Mouse (Mus musculus): ENCODE data around the gene Ripply1.

The Ripply1 gene

GRCm38 (mm10) chrX:139782278-139783044, at the start of gene Ripply1:
Ripply1 (minus strand) TSS chrX:139782353.
- DNase-seq (ENCODE audit: low spot score) = no peak

DNA sequence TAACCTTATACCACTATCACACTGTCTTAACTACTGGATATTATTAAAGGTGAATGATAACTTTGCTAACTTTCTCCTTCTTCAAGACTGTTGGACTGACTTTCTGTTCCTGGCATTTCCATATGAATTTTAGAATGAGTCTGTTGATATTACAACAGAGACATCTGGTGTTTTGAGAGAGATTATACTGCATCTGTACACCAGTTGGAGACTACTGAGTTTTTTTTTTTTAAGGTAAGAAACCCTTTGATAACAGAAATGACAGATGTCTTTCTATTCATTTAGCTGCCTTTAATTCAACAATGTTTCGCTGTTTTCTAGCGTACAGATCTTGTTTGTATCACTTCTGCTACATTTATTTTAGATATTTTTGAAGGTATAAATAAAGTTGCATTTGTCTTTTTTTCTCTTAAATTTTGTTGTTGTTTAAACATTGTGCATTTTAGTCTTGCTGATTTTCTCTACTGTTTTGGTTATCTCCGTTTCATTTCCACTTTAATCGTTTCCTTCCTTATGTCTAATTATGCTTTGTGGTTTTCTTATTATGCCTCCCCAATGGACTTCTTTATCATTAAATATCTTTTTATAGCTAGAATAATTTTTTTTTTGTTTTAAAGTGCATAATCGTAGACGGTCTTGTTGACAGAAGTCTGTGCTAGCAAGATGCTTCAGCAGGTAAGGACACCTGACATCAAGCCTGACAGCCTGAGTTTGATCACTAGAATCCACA, 46.4 kb upstream of the Ripply1 start:
- no peak for DNase-seq (ENCODE audit: low spot score)

GRCm38 (mm10) chrX:139826926-139827325, 44.8 kb upstream of the Ripply1 start:
- DNase-seq (ENCODE audit: low spot score) = no peak

DNA sequence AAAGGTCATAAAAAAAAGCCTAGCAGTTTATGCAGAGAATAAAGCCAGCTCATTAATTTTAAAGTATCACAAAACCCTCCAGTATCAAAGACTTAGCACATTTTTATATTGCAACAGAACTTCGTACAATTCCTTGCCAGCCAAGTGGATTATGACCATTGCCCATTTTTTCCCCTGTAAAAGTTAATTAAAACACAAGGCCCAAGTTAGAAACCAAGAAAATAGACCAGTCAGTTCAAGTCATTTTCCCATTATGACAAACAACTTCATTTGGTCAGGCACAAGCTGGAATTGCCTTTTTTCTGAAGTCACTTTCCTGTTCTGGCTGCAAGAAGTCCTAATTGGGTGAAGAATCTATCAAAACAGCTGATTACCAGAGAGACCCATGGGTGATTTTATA, 43.2 kb upstream of the Ripply1 start:
- DNase-seq (ENCODE audit: low spot score) = no peak

- DNase-seq (ENCODE audit: low spot score) = no peak
These were observed 33.0 kb upstream of the Ripply1 start for GRCm38 (mm10) chrX:139815201-139815600.

DNA sequence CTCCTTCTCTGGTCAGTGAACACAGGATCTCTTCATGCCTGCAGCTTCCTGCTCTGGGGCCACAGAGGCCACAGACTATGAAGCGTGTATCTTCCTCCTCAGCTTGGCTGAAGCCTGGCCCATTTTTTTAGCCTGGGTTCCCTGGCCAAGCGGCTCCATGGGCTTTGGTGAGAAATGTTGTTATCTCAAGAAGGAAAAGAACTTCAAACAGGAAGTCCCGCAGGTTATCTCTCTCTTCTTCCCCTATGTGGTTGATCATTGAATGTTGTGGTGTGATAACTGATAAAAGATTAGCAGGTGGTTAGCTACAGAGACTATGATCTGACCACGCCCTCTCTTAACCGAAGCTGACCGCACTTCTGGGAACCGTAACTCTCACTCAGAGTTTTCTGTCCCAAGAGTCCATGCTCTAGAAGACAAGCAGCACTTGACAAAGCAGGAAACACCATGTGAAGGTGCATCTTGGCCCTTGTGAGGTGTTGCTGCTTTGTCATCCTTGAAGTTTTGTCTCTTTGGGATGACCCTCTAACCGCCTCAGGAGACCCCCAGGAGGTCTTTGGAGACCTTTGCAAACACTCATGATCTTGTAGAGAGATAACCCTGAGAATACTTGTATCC, 32.0 kb upstream of the Ripply1 start:
- no peak for DNase-seq (ENCODE audit: low spot score)

- DNase-seq (ENCODE audit: low spot score) = no peak
These were observed 31.3 kb upstream of the Ripply1 start for GRCm38 (mm10) chrX:139813299-139814002.

DNA sequence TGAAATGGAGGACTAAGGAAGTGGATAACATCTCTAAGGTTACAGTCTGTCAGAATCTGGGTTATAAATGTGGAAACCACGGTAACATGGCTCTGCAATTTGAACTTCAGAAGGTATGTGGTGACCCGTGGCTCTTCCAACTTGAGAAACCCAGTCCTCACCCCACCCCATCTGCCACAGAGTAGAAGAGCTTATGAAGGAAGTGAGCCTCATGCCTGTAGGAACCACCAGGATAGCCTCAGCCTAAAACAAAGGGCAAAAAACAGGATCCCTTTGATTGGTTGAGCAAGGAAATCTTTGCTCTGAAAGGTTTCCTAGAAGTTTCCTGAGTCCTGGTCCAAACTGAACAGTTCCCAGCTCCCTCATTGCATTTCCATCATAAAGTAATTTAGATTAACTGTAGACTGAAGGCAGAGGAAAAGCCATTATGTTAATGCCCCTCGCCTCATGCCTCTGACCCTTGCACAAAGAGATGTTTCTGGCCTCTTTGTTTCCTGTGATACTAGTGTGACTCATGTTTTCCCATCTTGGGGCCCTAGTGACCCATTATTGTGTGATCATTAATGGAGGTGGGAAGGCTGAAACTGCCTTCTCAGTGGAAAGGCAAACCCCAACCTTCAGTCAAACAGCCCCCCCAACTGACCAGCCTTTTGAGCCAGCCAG, 30.6 kb upstream of the Ripply1 start:
- no peak for DNase-seq (ENCODE audit: low spot score)

DNA sequence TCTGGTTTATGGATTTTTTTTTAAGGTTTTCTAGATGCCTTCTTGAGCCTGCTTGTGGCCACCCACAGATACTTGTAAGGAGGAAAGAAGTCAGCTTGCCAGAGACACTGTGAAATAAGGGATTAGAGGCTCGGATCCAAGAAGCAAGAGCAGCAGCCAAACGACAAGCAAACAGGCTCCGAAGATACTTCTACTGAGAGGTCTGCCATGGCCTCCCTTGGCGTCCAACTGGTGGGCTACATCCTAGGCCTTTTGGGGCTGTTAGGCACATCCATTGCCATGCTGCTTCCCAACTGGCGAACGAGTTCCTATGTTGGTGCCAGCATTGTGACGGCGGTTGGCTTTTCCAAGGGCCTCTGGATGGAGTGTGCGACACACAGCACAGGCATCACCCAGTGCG, 26.3 kb upstream of the Ripply1 start:
- no peak for DNase-seq (ENCODE audit: low spot score)

DNA sequence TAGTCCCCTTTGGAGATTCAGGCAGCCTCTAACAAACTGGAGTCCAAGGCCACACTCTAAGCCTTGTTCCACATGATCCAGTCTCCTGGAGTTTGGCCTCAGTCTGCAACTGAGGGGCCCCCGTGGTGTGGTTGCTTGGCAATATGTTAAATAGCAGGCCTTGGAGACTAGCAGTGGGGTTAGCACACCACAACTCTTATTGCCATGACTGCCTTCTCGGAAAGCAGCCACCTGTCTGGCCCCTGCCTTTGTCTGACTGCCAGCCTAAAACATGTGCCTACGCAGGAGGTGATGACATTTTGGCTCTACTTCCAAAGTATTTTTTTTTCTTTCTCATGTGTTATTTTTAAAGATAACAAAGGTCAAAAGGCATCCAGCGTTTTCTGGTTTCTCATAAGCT, 25.9 kb upstream of the Ripply1 start:
- no peak for DNase-seq (ENCODE audit: low spot score)

DNA sequence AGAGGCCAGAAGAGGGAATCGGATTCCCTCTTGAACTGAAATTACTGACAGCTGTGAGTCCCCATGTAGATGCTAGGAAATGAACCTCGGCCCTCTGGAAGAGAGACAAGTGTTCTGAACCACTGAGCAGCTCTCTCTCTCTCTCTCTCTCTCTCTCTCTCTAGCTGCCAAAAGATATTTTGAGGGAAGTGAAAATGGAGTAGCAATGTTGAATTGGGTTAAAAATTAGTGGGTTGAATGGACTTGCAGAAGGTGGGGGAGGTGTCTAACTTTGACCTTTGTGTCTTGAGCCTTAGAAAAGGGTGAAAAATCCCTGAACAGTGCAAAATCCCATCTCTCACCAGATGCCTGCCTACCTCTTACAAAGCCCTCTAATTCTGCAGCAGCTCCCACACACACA, 25.2 kb upstream of the Ripply1 start:
- no peak for DNase-seq (ENCODE audit: low spot score)

DNA sequence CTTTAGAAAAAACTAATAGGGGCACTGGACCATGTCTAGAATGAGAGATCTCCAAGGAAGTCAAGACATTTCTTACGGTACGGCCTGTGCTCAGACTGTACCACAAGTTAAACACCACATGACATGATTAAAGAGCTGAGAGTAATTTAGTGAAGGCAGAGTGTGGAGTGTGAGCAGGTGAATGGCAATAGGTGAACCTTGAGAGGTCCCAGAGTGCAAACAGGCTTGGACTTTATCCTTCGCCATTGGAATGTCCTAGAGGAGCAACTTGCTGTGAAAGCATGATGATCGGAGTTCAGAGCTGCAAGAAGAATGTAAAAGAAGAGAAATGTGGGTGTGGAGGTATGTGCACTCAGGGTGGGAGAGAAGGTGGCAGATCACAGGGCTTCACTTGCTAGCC, 23.8 kb upstream of the Ripply1 start:
- no peak for DNase-seq (ENCODE audit: low spot score)

DNA sequence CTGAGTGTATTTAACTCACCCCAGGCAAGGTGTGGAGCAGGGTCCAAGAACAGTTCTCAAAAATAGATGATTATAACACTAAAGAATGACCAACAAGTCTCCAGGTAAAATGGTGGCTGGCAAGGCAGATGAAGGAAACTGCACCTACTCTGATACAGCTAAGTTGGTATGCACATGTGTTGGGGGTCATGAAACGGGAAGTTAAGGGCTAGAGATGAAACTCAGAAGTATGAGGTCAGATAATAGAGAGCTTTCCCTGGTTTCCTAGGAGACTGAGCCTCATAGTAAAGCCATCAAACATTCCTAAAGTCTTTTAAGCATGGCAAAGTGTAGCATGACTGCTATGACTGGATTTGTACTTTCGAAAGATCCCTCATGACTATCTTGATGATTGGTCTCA, 20.9 kb upstream of the Ripply1 start:
- DNase-seq (ENCODE audit: low spot score) = no peak

GRCm38 (mm10) chrX:139800406-139800878, 18.3 kb upstream of the Ripply1 start, which contains the start of gene Cldn2:
Cldn2 (plus strand) TSS chrX:139800828.
- no peak for DNase-seq (ENCODE audit: low spot score)

DNA sequence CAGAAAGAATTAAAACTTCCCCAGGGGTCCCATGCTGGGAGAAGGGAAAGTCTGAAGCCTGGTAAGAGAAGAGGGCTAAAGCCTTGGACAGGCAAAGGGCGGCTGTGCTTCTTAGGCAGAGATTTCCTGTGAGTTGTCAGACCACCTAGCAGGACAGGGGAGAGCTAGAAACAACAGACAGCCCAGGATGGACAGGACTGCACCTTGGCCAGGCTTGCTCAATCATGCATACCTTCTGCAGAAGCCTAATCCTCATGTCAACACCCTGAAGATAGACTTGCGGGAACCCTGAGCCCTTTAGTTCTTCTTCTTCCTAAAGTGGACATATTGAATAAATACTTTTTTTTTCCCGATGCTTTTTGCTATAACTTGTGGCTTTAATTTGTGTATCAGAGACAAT, 17.8 kb upstream of the Ripply1 start:
- DNase-seq (ENCODE audit: low spot score) = no peak

GRCm38 (mm10) chrX:139797875-139798274, 15.7 kb upstream of the Ripply1 start:
- DNase-seq (ENCODE audit: low spot score) = no peak

GRCm38 (mm10) chrX:139796037-139796436, 13.9 kb upstream of the Ripply1 start:
- no peak for DNase-seq (ENCODE audit: low spot score)

DNA sequence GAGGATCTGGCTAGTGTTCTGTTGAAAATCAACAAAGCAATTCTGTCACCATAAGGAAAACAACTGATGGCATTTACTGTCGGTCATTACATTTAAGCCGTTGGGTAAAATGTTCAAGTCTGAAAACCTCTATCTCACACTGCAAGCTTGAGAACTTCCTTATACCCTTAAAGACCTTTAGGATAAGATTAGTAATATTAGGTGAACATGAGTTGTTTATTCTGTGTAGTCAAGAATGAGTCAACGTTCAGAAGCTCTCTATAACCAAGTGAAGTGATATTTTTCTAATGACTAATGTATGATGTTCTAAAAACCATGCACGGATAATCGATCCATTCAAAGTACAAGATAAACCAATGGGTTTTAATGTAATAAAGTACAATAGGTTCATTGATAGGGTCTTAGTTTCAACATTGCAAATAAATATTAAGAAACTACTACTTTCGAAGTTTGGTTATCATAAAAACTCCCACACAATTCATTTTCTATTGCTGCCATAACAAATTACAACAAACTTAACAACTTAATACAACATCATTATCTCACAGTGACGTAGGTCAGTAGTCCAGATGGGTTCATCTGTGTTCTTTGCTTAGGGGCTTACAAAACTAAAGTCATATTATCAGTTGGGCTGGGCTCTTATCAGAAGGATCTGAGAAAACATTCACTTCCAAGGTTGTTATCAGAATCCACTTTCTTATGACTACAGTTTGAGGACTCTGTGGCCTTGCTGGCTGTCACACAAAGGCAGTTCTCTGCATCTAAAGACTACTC, 12.1 kb upstream of the Ripply1 start:
- DNase-seq (ENCODE audit: low spot score) = no peak

- DNase-seq (ENCODE audit: low spot score) = no peak
These were observed 3.6 kb upstream of the Ripply1 start for GRCm38 (mm10) chrX:139785764-139786163.

- no peak for DNase-seq (ENCODE audit: low spot score)
These were observed 881 bp upstream of the Ripply1 start for GRCm38 (mm10) chrX:139783045-139783422.

- no peak for DNase-seq (ENCODE audit: low spot score)
These were observed 590 bp downstream of the Ripply1 start for GRCm38 (mm10) chrX:139781563-139781962.

Data from urinary bladder, postnatal 10 days (tissue).